Mouse (Mus musculus) heart, embryonic 14.5 days (tissue): Measurements from ENCODE around the gene Tfcp2. TPM values are rescaled to one million over a fixed set of nuclear protein-coding genes. Genes with fewer than 3 reads are reported as not detected.

ENCODE experiments used
- ATAC-seq: fragments of 200-750 bp; cut with Nextera tagmentation; 2 replicates; pipeline ENCODE4 v1.8.0; 2017; ENCODE audit warnings: low read depth, moderate TSS enrichment; ENCODE audit not compliant: insufficient number of reproducible peaks, insufficient read depth, low FRiP score
- H3K27ac ChIP-seq, 2 experiments: fragments of 200-500 bp in 1 of 2; fragments of 300-500 bp in 1 of 2; sonication (generic) in 1 of 2; replicated peaks in 1 of 2; 2 replicates each; pipeline ENCODE4 v1.5.1; 2012 to 2014; ENCODE audit warnings: low read depth in 2 of 2, low read length in 2 of 2, control low read depth in 1 of 2, mild to moderate bottlenecking in 1 of 2, mixed read lengths in 1 of 2; ENCODE audit not compliant: control insufficient read depth in 1 of 2, insufficient read depth in 1 of 2
- H3K27me3 ChIP-seq: fragments of 300-500 bp; sonication (generic); 2 replicates; pipeline ENCODE4 v1.6.1; 2014; ENCODE audit warnings: mild to moderate bottlenecking, low read length, control low read depth; ENCODE audit not compliant: control insufficient read depth, insufficient read depth
- H3K36me3 ChIP-seq: fragments of 300-500 bp; sonication (generic); 2 replicates; pipeline ENCODE4 v1.6.1; 2014; ENCODE audit warnings: mild to moderate bottlenecking, control low read depth, low read length, mixed read lengths; ENCODE audit not compliant: control insufficient read depth, insufficient read depth
- H3K4me1 ChIP-seq, 2 experiments: fragments of 200-500 bp in 1 of 2; fragments of 300-500 bp in 1 of 2; sonication (generic) in 1 of 2; 2 replicates each; pipeline ENCODE4 v1.6.1; 2012 to 2014; ENCODE audit warnings: low read length in 2 of 2, control low read depth in 1 of 2, mixed read lengths in 1 of 2; ENCODE audit not compliant: control insufficient read depth in 2 of 2, insufficient read depth in 2 of 2
- H3K4me2 ChIP-seq: fragments of 300-500 bp; sonication (generic); 2 replicates; pipeline ENCODE4 v1.6.1; 2014; ENCODE audit warnings: mild to moderate bottlenecking, low read length
- H3K4me3 ChIP-seq, 2 experiments: fragments of 200-500 bp in 1 of 2; fragments of 300-500 bp in 1 of 2; sonication (generic) in 1 of 2; 2 replicates each; pipeline ENCODE4 v1.5.1; 2012 to 2014; ENCODE audit warnings: low read length in 2 of 2, mild to moderate bottlenecking in 2 of 2, control low read depth in 1 of 2, low read depth in 1 of 2, moderate library complexity in 1 of 2; ENCODE audit not compliant: control insufficient read depth in 1 of 2, insufficient read depth in 1 of 2
- H3K9ac ChIP-seq: fragments of 300-500 bp; sonication (generic); 2 replicates; pipeline ENCODE4 v1.6.1; 2014; ENCODE audit warnings: mild to moderate bottlenecking, low read length
- H3K9me3 ChIP-seq: fragments of 300-500 bp; sonication (generic); 2 replicates; pipeline ENCODE4 v1.6.1; 2016; ENCODE audit warnings: low read length, control low read depth; ENCODE audit not compliant: control insufficient read depth
- WGBS: fragments of 180-500 bp; shearing (Covaris S2); extraction: QIAGEN DNeasy Blood & Tissue Kit; methylation state at CpG from one replicate; pipeline ENCODE4 v1.1.7; 2014; 5-methylcytosine and 5-hydroxymethylcytosine counted together
- polyA plus RNA-seq: library from polyadenylated mRNA; unstranded; fragments of >200 nt; fragmentation: Nextera tagmentation; extraction: Ambion mirVana; gene quantifications from 2 replicates; pipeline ENCODE4 v1.2.1, GENCODE M21; 2014

The Tfcp2 gene
- polyA plus RNA-seq, 1 experiment from 2014 or later = 17.1 TPM

DNA sequence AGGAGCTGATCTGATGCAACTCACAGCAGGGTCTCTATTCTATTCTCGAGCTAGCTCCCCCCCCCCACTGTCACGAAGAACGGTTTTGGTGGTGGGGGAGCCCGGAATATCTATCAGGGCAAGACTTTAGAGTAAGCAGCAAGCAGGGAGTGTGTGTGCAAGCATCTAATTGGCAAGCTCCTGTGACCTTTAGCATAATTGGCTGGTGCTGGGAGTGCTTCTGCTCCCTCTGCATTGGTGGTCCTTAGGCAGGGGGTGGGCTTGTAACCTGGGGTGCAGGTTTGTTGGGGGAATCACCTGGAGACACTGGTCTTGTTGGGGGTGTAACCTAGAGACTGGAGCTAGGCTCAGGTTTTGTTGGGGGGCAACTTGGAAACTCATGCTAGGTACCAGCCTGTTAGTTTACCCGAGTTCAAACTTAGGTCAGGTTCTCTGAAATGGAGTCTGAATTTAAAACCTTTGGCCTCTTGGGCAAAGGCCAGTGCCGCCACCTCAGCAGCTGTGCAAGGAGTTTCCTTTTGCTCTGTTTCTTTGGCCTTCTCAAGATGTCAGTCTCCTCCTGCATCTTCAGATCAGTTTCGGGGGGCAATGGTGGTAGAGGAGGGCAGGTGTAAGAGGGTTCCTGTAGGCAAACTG lies 95.3 kb downstream of the Tfcp2 start:
- Histone ChIP-seq H3K27ac (no peak overlapping the region), H3K9ac (no peak overlapping the region), H3K27me3 (no peaks in the 10 kb centered on the region), H3K9me3 (no peaks in the 10 kb centered on the region), H3K4me2 (no peak overlapping the region), H3K4me3 (no peak overlapping the region), H3K36me3 (no peaks in the 10 kb centered on the region), H3K4me1 (peaks cover 0 to 2% of the 10 kb centered on the region in 2 experiments; a peak in 2 of 4 replicates)
- 63% methylated on average over 7 of the region's 7 CpGs for WGBS
- ATAC-seq = no peak

- Histone ChIP-seq H3K9me3 (no peaks in the 10 kb centered on the region), H3K4me2 (no peak overlapping the region), H3K36me3 (no peaks in the 10 kb centered on the region), H3K27ac (no peak overlapping the region), H3K9ac (no peak overlapping the region), H3K4me1 (no peaks in the 10 kb centered on the region), H3K27me3 (no peaks in the 10 kb centered on the region), H3K4me3 (no peak overlapping the region)
- no peak for ATAC-seq
- 67% methylated on average over 11 of the region's 11 CpGs for WGBS
Observed at GRCm38 (mm10) chr15:100452486-100452885, 99.3 kb downstream of the Tfcp2 start.

GRCm38 (mm10) chr15:100451245-100451644 lies 100.6 kb downstream of the Tfcp2 start:
- Histone ChIP-seq H3K4me2 (no peak overlapping the region), H3K4me3 (no peak overlapping the region), H3K36me3 (no peaks in the 10 kb centered on the region), H3K9ac (no peak overlapping the region), H3K9me3 (no peaks in the 10 kb centered on the region), H3K4me1 (no peaks in the 10 kb centered on the region), H3K27ac (no peak overlapping the region), H3K27me3 (no peaks in the 10 kb centered on the region)
- 64% methylated on average over 16 of the region's 16 CpGs for WGBS
- no peak for ATAC-seq

- Histone ChIP-seq H3K27ac (no peak overlapping the region), H3K9me3 (no peaks in the 10 kb centered on the region), H3K27me3 (no peaks in the 10 kb centered on the region), H3K4me2 (no peak overlapping the region), H3K36me3 (no peaks in the 10 kb centered on the region), H3K4me1 (no peaks in the 10 kb centered on the region), H3K4me3 (no peak overlapping the region), H3K9ac (no peak overlapping the region)
- WGBS = 75% methylated on average over 3 of the region's 3 CpGs
- no peak for ATAC-seq
Observed at GRCm38 (mm10) chr15:100449495-100449894, 102.3 kb downstream of the Tfcp2 start.

DNA sequence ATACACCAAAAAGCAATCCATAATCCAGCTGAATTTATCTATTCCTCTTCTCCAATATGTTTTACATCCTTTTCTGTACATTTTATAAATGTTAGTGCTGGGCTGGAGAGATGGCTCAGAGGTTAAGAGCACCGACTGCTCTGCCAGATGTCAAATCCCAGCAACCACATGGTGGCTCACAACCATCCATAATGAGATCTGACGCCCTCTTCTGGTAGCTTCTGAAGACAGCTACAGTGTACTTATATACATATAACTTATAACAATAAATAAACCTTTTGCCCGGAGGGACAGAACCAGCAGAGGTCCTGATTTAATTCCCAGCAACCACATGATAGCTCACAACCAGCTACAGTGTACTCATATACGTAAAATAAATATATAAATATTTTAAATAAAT lies 103.2 kb downstream of the Tfcp2 start:
- WGBS = 74% methylated on average over 4 of the region's 4 CpGs
- H3K27ac ChIP-seq = no peak overlapping the region
- H3K9ac ChIP-seq = no peak overlapping the region
- no peak overlapping the region for H3K4me3 ChIP-seq
- no peaks in the 10 kb centered on the region for H3K27me3 ChIP-seq
- ATAC-seq = no peak
- H3K4me1 ChIP-seq = peaks cover 3 to 8% of the 10 kb centered on the region in 2 experiments; a peak in 2 of 4 replicates
- H3K9me3 ChIP-seq = no peaks in the 10 kb centered on the region
- no peaks in the 10 kb centered on the region for H3K36me3 ChIP-seq
- no peak overlapping the region for H3K4me2 ChIP-seq

Other genes with a start within 250 kb of the Tfcp2 start
- 2.2 and 3.8 TPM in 2 replicates for gene Mettl7a1, start 247.9 kb downstream of the Tfcp2 start, polyA plus RNA-seq
- gene Mettl7a3, start 217.1 kb downstream of the Tfcp2 start, polyA plus RNA-seq = not detected in 2 replicates
- not detected in 2 replicates for gene Methig1, start 198.9 kb downstream of the Tfcp2 start, polyA plus RNA-seq
- gene Mettl7a2, start 198.8 kb downstream of the Tfcp2 start, polyA plus RNA-seq = not detected in 2 replicates
- not detected in 2 replicates for gene Higd1c, start 187.5 kb downstream of the Tfcp2 start, polyA plus RNA-seq
- not detected in 2 replicates for gene Gm5475, start 129.9 kb downstream of the Tfcp2 start, polyA plus RNA-seq
- 12.7 and 14.1 TPM in 2 replicates for gene Slc11a2, start 126.9 kb downstream of the Tfcp2 start, polyA plus RNA-seq
- 12.8 and 13.6 TPM in 2 replicates for gene Letmd1, start 83.0 kb downstream of the Tfcp2 start, polyA plus RNA-seq
- 7.8 and 8.1 TPM in 2 replicates for gene Csrnp2, start 56.5 kb downstream of the Tfcp2 start, polyA plus RNA-seq
- 7.1 and 8.2 TPM in 2 replicates for gene Pou6f1, start 48.0 kb upstream of the Tfcp2 start, polyA plus RNA-seq
- gene Dazap2, start 63.3 kb upstream of the Tfcp2 start, polyA plus RNA-seq = 253 and 254 TPM in 2 replicates
- gene Smagp, start 84.9 kb upstream of the Tfcp2 start, polyA plus RNA-seq = 14.5 and 18.7 TPM in 2 replicates
- 1.9 and 2.8 TPM in 2 replicates for gene Bin2, start 117.5 kb upstream of the Tfcp2 start, polyA plus RNA-seq
- 1.1 and 2.0 TPM in 2 replicates for gene Cela1, start 135.9 kb upstream of the Tfcp2 start, polyA plus RNA-seq
- 0.08 and 0.12 TPM in 2 replicates for gene Galnt6, start 177.4 kb upstream of the Tfcp2 start, polyA plus RNA-seq
- 0.27 and 0.76 TPM in 2 replicates for gene Slc4a8, start 209.7 kb upstream of the Tfcp2 start, polyA plus RNA-seq